Mouse (Mus musculus) limb, embryonic 12.5 days (tissue): ENCODE results near the gene Ssh2. TPM values are rescaled to one million over a fixed set of nuclear protein-coding genes. Genes with fewer than 3 reads are reported as not detected.

Source experiments
- ATAC-seq: fragments of 200-750 bp; cut with Nextera tagmentation; 2 replicates; pipeline ENCODE4 v1.8.0; 2017; ENCODE audit warnings: low read depth, moderate TSS enrichment; ENCODE audit not compliant: insufficient number of reproducible peaks, insufficient read depth, low FRiP score, low TSS enrichment
- H3K27ac ChIP-seq: fragments of 300-500 bp; sonication (generic); 2 replicates; pipeline ENCODE4 v1.5.1; 2016; ENCODE audit warnings: mild to moderate bottlenecking, moderate library complexity
- H3K27me3 ChIP-seq: fragments of 300-500 bp; sonication (generic); 2 replicates; pipeline ENCODE4 v1.6.1; 2016; ENCODE audit warnings: mild to moderate bottlenecking, moderate library complexity
- H3K36me3 ChIP-seq: fragments of 300-500 bp; sonication (generic); 2 replicates; pipeline ENCODE4 v1.6.1; 2016; ENCODE audit warnings: mild to moderate bottlenecking, moderate library complexity
- H3K4me1 ChIP-seq: fragments of 300-500 bp; sonication (generic); replicated peaks from 2 replicates; pipeline ENCODE4 v1.6.1; 2016
- H3K4me2 ChIP-seq: fragments of 300-500 bp; sonication (generic); 2 replicates; pipeline ENCODE4 v1.6.1; 2016; ENCODE audit warnings: mild to moderate bottlenecking, moderate library complexity
- H3K4me3 ChIP-seq: fragments of 300-500 bp; sonication (generic); replicated peaks from 2 replicates; pipeline ENCODE4 v1.5.1; 2016; ENCODE audit warnings: mild to moderate bottlenecking
- H3K9ac ChIP-seq: fragments of 300-500 bp; sonication (generic); replicated peaks from 2 replicates; pipeline ENCODE4 v1.6.1; 2016; ENCODE audit warnings: mild to moderate bottlenecking, moderate library complexity
- H3K9me3 ChIP-seq: fragments of 300-500 bp; sonication (generic); 2 replicates; pipeline ENCODE4 v1.6.1; 2016; ENCODE audit warnings: mild to moderate bottlenecking, moderate library complexity
- WGBS: fragments of 180-500 bp; shearing (Covaris S2); methylation state at CpG from one replicate; pipeline ENCODE4 v1.1.7; 2016; 5-methylcytosine and 5-hydroxymethylcytosine counted together
- polyA plus RNA-seq: library from polyadenylated mRNA; unstranded; fragments of >200 nt; fragmentation: Nextera tagmentation; extraction: Ambion mirVana; gene quantifications from 2 replicates; pipeline ENCODE4 v1.2.1, GENCODE M21; 2016

The Ssh2 gene
- polyA plus RNA-seq, 1 experiment from 2014 or later: 9.2 TPM

DNA sequence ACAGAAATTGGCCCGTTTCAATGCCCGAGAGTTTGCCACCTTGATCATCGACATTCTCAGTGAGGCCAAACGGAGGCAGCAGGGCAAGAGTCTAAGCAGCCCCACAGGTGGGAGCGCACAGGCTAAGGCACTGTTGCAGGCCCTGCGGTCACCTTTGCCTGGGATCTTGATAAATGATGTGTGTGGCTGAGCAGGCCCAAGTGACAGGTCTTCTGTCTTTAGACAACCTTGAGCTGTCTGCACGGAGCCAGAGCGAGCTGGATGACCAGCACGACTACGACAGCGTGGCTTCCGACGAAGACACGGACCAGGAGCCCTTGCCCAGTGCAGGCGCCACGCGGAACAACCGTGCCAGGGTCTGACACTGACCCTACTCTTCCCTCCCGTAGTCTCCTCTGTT lies 288.3 kb downstream of the Ssh2 start:
- no peak overlapping the region for H3K27ac ChIP-seq
- ATAC-seq: no peak
- H3K9ac ChIP-seq: no peak overlapping the region
- peaks cover 22% of the 10 kb centered on the region for H3K4me1 ChIP-seq
- H3K36me3 ChIP-seq: peaks cover 94% of the 10 kb centered on the region
- H3K9me3 ChIP-seq: no peaks in the 10 kb centered on the region
- WGBS: 94% methylated on average over 19 of the region's 19 CpGs
- H3K4me3 ChIP-seq: no peak overlapping the region
- no peaks in the 10 kb centered on the region for H3K27me3 ChIP-seq
- no peak overlapping the region for H3K4me2 ChIP-seq

- 0 out of 2 replicates have a peak overlapping the region, but pooled peaks have one; percentile 29 for H3K27ac ChIP-seq
- no peaks in the 10 kb centered on the region for H3K9me3 ChIP-seq
- no peak overlapping the region for H3K4me3 ChIP-seq
- ATAC-seq: no peak
- 89% methylated on average over 22 of the region's 22 CpGs for WGBS
- H3K27me3 ChIP-seq: no peaks in the 10 kb centered on the region
- H3K4me1 ChIP-seq: peaks cover 16% of the 10 kb centered on the region
- no peak overlapping the region for H3K9ac ChIP-seq
- no peak overlapping the region for H3K4me2 ChIP-seq
- H3K36me3 ChIP-seq: peaks cover 94% of the 10 kb centered on the region
These were observed 289.3 kb downstream of the Ssh2 start for GRCm38 (mm10) chr11:77505291-77505980.

- peaks cover 89% of the 10 kb centered on the region for H3K36me3 ChIP-seq
These were observed 290.2 kb downstream of the Ssh2 start for GRCm38 (mm10) chr11:77506273-77506672.

GRCm38 (mm10) chr11:77506941-77507340 lies 290.9 kb downstream of the Ssh2 start:
- Histone ChIP-seq H3K27ac (0 out of 2 replicates have a peak overlapping the region, but pooled peaks have one; percentile 30), H3K4me2 (no peak overlapping the region), H3K4me1 (peaks cover 11% of the 10 kb centered on the region), H3K4me3 (no peak overlapping the region), H3K9me3 (no peaks in the 10 kb centered on the region), H3K36me3 (peaks cover 83% of the 10 kb centered on the region), H3K9ac (no peak overlapping the region), H3K27me3 (no peaks in the 10 kb centered on the region)
- 86% methylated on average over 6 of the region's 6 CpGs for WGBS
- no peak for ATAC-seq

More at GRCm38 (mm10) chr11:77506273-77506672, 290.2 kb downstream of the Ssh2 start:
- Histone ChIP-seq H3K27me3 (no peaks in the 10 kb centered on the region), H3K27ac (0 out of 2 replicates have a peak overlapping the region, but pooled peaks have one; percentile 29), H3K9ac (no peak overlapping the region), H3K4me2 (no peak overlapping the region), H3K9me3 (no peaks in the 10 kb centered on the region), H3K4me3 (no peak overlapping the region), H3K4me1 (peaks cover 8% of the 10 kb centered on the region)
- ATAC-seq: no peak
- WGBS: 88% methylated on average over 14 of the region's 14 CpGs

DNA sequence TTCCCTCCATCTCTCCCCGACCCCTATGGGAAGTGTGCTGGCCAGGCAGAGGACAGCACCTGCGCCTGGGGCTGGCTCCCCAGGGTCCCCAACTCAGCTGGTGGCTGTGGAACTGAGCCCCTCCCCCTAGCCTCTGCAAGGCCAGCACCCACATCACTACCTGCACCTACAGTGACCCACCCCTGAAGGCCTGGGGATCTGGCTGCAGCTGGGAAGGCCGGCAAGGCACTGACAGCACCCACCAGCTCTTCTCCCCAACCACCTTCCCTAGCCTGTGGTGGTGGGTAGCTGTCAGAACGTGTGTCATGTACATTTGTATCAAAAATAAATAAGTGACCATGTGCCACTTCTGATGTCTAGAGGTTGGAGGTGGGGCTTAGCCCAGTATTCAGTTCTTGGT lies 291.3 kb downstream of the Ssh2 start:
- peak overlapping the region; percentile 30 for H3K27ac ChIP-seq
- no peaks in the 10 kb centered on the region for H3K9me3 ChIP-seq
- 74% methylated on average over 4 of the region's 4 CpGs for WGBS
- H3K36me3 ChIP-seq: peaks cover 79% of the 10 kb centered on the region
- peaks cover 15% of the 10 kb centered on the region for H3K4me1 ChIP-seq
- H3K27me3 ChIP-seq: no peaks in the 10 kb centered on the region
- H3K4me3 ChIP-seq: no peak overlapping the region
- ATAC-seq: no peak
- no peak overlapping the region for H3K4me2 ChIP-seq
- no peak overlapping the region for H3K9ac ChIP-seq

DNA sequence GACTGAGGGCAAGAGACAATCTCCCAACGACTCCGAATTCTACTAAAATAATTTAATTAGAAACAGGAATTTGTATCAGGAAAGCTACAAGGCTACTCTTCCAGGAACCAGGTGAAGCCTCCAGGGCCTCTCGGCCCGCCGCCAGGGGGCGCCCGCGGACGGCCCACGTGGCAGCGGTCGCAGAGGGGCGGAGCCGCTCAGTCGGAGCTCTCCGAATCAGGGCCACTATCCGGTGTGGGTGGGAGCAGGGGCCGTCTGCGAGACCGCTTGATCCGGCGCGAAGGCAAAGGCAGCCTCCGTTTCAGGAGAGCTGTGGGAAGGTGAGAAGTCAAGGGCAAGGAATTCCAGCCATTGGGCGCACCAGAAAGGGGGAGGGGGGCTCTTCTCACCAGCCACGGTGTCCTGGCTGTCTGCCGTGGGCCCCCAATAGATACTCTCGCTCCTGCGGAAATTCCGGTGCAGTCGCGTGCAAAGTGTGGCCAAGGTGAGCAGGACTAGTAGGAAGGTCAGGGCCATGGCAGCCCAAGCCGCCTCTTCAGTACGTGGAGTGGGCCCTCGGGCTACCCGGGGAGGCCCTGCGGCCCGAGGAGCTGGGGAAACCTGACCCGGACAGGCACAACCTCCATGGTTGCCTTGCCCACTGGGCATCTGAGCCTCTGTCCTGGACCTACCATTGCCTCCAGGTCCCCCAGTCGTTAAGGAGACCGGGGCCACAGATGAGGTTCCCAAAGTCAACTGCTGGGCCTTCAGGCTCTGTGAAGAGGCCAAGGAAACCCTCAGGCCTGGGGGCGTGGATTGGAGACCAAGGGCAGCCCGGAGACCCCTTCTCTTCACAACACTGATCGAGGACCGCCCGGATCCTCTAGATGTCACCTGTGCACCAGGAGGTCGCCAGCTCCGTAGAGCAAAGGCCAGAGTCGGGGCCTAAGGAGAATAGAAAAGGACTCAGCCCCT lies 292.3 kb downstream of the Ssh2 start:
- peaks cover 16% of the 10 kb centered on the region for H3K4me1 ChIP-seq
- WGBS: 16% methylated on average over 49 of the region's 49 CpGs
- H3K9me3 ChIP-seq: no peaks in the 10 kb centered on the region
- peak overlapping the region; percentile 76 for H3K4me2 ChIP-seq
- H3K27me3 ChIP-seq: no peaks in the 10 kb centered on the region
- H3K27ac ChIP-seq: peak overlapping the region; percentile 56
- H3K36me3 ChIP-seq: peaks cover 69% of the 10 kb centered on the region
- peak overlapping the region; percentile 58 for H3K9ac ChIP-seq
- H3K4me3 ChIP-seq: peak overlapping the region; percentile 38
- ATAC-seq: peak; percentile 70; the same call in 1 of the 2 replicates

Other genes starting within 250 kb of the Ssh2 start
- 0.60 and 0.98 TPM in 2 replicates for gene Slc6a4, start 217.7 kb upstream of the Ssh2 start, polyA plus RNA-seq
- gene Nsrp1, start 137.9 kb upstream of the Ssh2 start, polyA plus RNA-seq: 77.8 and 87.3 TPM in 2 replicates
- 0.20 and 0.35 TPM in 2 replicates for gene Efcab5, start 27.3 kb upstream of the Ssh2 start, polyA plus RNA-seq
- 0.33 and 0.54 TPM in 2 replicates for gene Coro6, start 246.1 kb downstream of the Ssh2 start, polyA plus RNA-seq